Mouse (Mus musculus) liver, embryonic 13.5 days (tissue): ENCODE data around the gene Armh3. TPM values are rescaled to one million over a fixed set of nuclear protein-coding genes. Genes with fewer than 3 reads are reported as not detected.
"Not testable (repeated sequence)": the region's sequence is repeated elsewhere in the genome, so short reads cannot be mapped to it uniquely, and the experiment has no call there.

ENCODE experiments used
- ATAC-seq: fragments of 200-750 bp; cut with Nextera tagmentation; 2 replicates; pipeline ENCODE4 v1.8.0; 2017; ENCODE audit warnings: low read depth, mild to moderate bottlenecking, moderate number of reproducible peaks, moderate library complexity
- DNase-seq: peaks from one replicate; pipeline ENCODE4 v3.0.0; 2022
- H3K27ac ChIP-seq: fragments of 300-500 bp; sonication (generic); 2 replicates; pipeline ENCODE4 v1.5.1; 2015; ENCODE audit warnings: moderate library complexity, mild to moderate bottlenecking, inconsistent platforms
- H3K27me3 ChIP-seq: fragments of 300-500 bp; sonication (generic); 2 replicates; pipeline ENCODE4 v1.6.1; 2015; ENCODE audit warnings: mild to moderate bottlenecking, inconsistent platforms
- H3K36me3 ChIP-seq: fragments of 300-500 bp; sonication (generic); 2 replicates; pipeline ENCODE4 v1.6.1; 2015; ENCODE audit warnings: mild to moderate bottlenecking, inconsistent platforms
- H3K4me1 ChIP-seq: fragments of 300-500 bp; sonication (generic); replicated peaks from 2 replicates; pipeline ENCODE4 v1.6.1; 2015; ENCODE audit warnings: inconsistent platforms
- H3K4me2 ChIP-seq: fragments of 300-500 bp; sonication (generic); 2 replicates; pipeline ENCODE4 v1.6.1; 2015; ENCODE audit warnings: inconsistent platforms, mild to moderate bottlenecking, moderate library complexity
- H3K4me3 ChIP-seq: fragments of 300-500 bp; sonication (generic); replicated peaks from 2 replicates; pipeline ENCODE4 v1.5.1; 2015; ENCODE audit warnings: mild to moderate bottlenecking, inconsistent platforms
- H3K9ac ChIP-seq: fragments of 300-500 bp; sonication (generic); 2 replicates; pipeline ENCODE4 v1.6.1; 2015; ENCODE audit warnings: mild to moderate bottlenecking, inconsistent platforms
- H3K9me3 ChIP-seq: fragments of 300-500 bp; sonication (generic); replicated peaks from 2 replicates; pipeline ENCODE4 v1.6.1; 2016; ENCODE audit warnings: inconsistent platforms
- WGBS: fragments of 180-500 bp; shearing (Covaris S2); methylation state at CpG from one replicate; pipeline ENCODE4 v1.1.7; 2015; ENCODE audit not compliant: insufficient replicate concordance; 5-methylcytosine and 5-hydroxymethylcytosine counted together
- polyA plus RNA-seq: library from polyadenylated mRNA; unstranded; fragments of >200 nt; fragmentation: Nextera tagmentation; extraction: Ambion mirVana; gene quantifications from 2 replicates; pipeline ENCODE4 v1.2.1, GENCODE M21; 2015

Gene Armh3
- polyA plus RNA-seq, 1 experiment from 2014 or later = 4.3 TPM

- Histone ChIP-seq H3K9ac (no peak overlapping the region), H3K36me3 (peaks cover 14% of the 10 kb centered on the region), H3K9me3 (no peaks in the 10 kb centered on the region), H3K27me3 (peaks cover 6% of the 10 kb centered on the region; the same call in 1 of the 2 replicates), H3K4me3 (no peak overlapping the region), H3K4me2 (no peak overlapping the region), H3K27ac (no peak overlapping the region), H3K4me1 (peaks cover 32% of the 10 kb centered on the region)
- ATAC-seq = no peak
- WGBS = 82% methylated on average over 17 of the region's 17 CpGs
- no peak for DNase-seq
Measured at GRCm38 (mm10) chr19:46004814-46005466, 6.7 kb upstream of the Armh3 start.

GRCm38 (mm10) chr19:46003371-46004226, 5.3 kb upstream of the Armh3 start, which contains the start of gene Hps6:
TSS of gene Hps6 (plus strand) at chr19:46003508.
- Histone ChIP-seq H3K36me3 (peaks cover 14% of the 10 kb centered on the region), H3K27ac (peak within 1 kb of the TSS; percentile 31; the same call in 1 of the 2 replicates)

GRCm38 (mm10) chr19:46002279-46002678, 4.0 kb upstream of the Armh3 start:
- H3K4me1 ChIP-seq = peaks cover 47% of the 10 kb centered on the region
- peaks cover 12% of the 10 kb centered on the region for H3K36me3 ChIP-seq
- 63% methylated on average over 9 of the region's 9 CpGs for WGBS
- no peak overlapping the region for H3K9ac ChIP-seq
- no peak overlapping the region for H3K4me2 ChIP-seq
- no peak for DNase-seq
- H3K4me3 ChIP-seq = no peak overlapping the region
- no peaks in the 10 kb centered on the region for H3K9me3 ChIP-seq
- H3K27ac ChIP-seq = no peak overlapping the region
- H3K27me3 ChIP-seq = peaks cover 6% of the 10 kb centered on the region; the same call in 1 of the 2 replicates
- no peak for ATAC-seq

More at GRCm38 (mm10) chr19:46003371-46004226, 5.3 kb upstream of the Armh3 start, which contains the start of gene Hps6:
- H3K4me1 ChIP-seq = peaks cover 40% of the 10 kb centered on the region
- no peaks in the 10 kb centered on the region for H3K9me3 ChIP-seq
- H3K9ac ChIP-seq = peak within 1 kb of the TSS; percentile 79
- peak; percentile 93 for ATAC-seq
- 1% methylated on average over 70 of the region's 70 CpGs for WGBS
- H3K4me2 ChIP-seq = peak within 1 kb of the TSS; percentile 97
- H3K4me3 ChIP-seq = peak within 1 kb of the TSS; percentile 70
- DNase-seq = peak; percentile 88
- peaks cover 6% of the 10 kb centered on the region; the same call in 1 of the 2 replicates for H3K27me3 ChIP-seq

GRCm38 (mm10) chr19:45999378-45999777, 1.1 kb upstream of the Armh3 start:
- Histone ChIP-seq H3K9me3 (no peaks in the 10 kb centered on the region; the same call in 1 of the 2 replicates), H3K27ac (no peak overlapping the region), H3K36me3 (peaks cover 4% of the 10 kb centered on the region; the same call in 1 of the 2 replicates), H3K4me3 (no peak overlapping the region), H3K9ac (no peak overlapping the region), H3K27me3 (peaks cover 6% of the 10 kb centered on the region; the same call in 1 of the 2 replicates), H3K4me1 (peaks cover 37% of the 10 kb centered on the region), H3K4me2 (peak overlapping the region; percentile 83; the same call in 1 of the 2 replicates)
- DNase-seq (no peak), ATAC-seq (no peak)
- WGBS = 34% methylated on average over 1 of the region's 1 CpGs

GRCm38 (mm10) chr19:45998694-45999217, 468 bp upstream of the Armh3 start:
- Histone ChIP-seq H3K4me3 (peak overlapping the region; percentile 71), H3K27me3 (0 out of 2 replicates have a peak, but pooled peaks cover 3% of the 10 kb centered on the region), H3K27ac (no peak overlapping the region), H3K36me3 (peaks cover 5% of the 10 kb centered on the region; the same call in 1 of the 2 replicates), H3K4me1 (peaks cover 30% of the 10 kb centered on the region), H3K9ac (peak overlapping the region; percentile 81), H3K9me3 (no peaks in the 10 kb centered on the region; the same call in 1 of the 2 replicates), H3K4me2 (peak overlapping the region; percentile 83)
- ATAC-seq (no peak), DNase-seq (no peak)
- 9% methylated on average over 8 of the region's 8 CpGs for WGBS

- Histone ChIP-seq H3K9me3 (no peaks in the 10 kb centered on the region; the same call in 1 of the 2 replicates), H3K9ac (peak overlapping the region; percentile 81), H3K27me3 (no peaks in the 10 kb centered on the region), H3K36me3 (peaks cover 5% of the 10 kb centered on the region; the same call in 1 of the 2 replicates), H3K4me2 (peak overlapping the region; percentile 83), H3K4me1 (peaks cover 22% of the 10 kb centered on the region), H3K4me3 (peak overlapping the region; percentile 71), H3K27ac (peak overlapping the region; percentile 87)
- ATAC-seq = no peak
- DNase-seq = no peak
- WGBS = 41% methylated on average over 5 of the region's 5 CpGs
Measured at GRCm38 (mm10) chr19:45997365-45997764, 923 bp downstream of the Armh3 start.

- ATAC-seq = no peak
- H3K4me1 ChIP-seq = peaks cover 16% of the 10 kb centered on the region
- no peak overlapping the region for H3K4me3 ChIP-seq
- H3K4me2 ChIP-seq = no peak overlapping the region
- WGBS = 85% methylated on average over 13 of the region's 13 CpGs
- no peaks in the 10 kb centered on the region; the same call in 1 of the 2 replicates for H3K9me3 ChIP-seq
- peaks cover 5% of the 10 kb centered on the region; the same call in 1 of the 2 replicates for H3K36me3 ChIP-seq
- H3K27ac ChIP-seq = no peak overlapping the region
- no peaks in the 10 kb centered on the region for H3K27me3 ChIP-seq
- DNase-seq = no peak
- no peak overlapping the region for H3K9ac ChIP-seq
Measured at GRCm38 (mm10) chr19:45993981-45994737, 4.1 kb downstream of the Armh3 start.

GRCm38 (mm10) chr19:45993441-45993840, 4.8 kb downstream of the Armh3 start:
- WGBS = 85% methylated on average over 6 of the region's 6 CpGs
- not testable (repeated sequence) for ATAC-seq, H3K4me2 ChIP-seq, H3K27ac ChIP-seq, H3K9me3 ChIP-seq, H3K9ac ChIP-seq, H3K4me1 ChIP-seq, DNase-seq, H3K27me3 ChIP-seq, H3K4me3 ChIP-seq, H3K36me3 ChIP-seq

GRCm38 (mm10) chr19:45991171-45991570, 7.1 kb downstream of the Armh3 start:
- Histone ChIP-seq H3K4me3 (no peak overlapping the region), H3K4me2 (no peak overlapping the region), H3K36me3 (peaks cover 5% of the 10 kb centered on the region; the same call in 1 of the 2 replicates), H3K27ac (no peak overlapping the region), H3K4me1 (no peaks in the 10 kb centered on the region), H3K9me3 (no peaks in the 10 kb centered on the region; the same call in 1 of the 2 replicates), H3K9ac (no peak overlapping the region), H3K27me3 (no peaks in the 10 kb centered on the region)
- no peak for DNase-seq
- WGBS = 77% methylated on average over 3 of the region's 3 CpGs
- no peak for ATAC-seq

- 92% methylated on average over 3 of the region's 3 CpGs for WGBS
- DNase-seq (no peak), ATAC-seq (no peak)
Measured at GRCm38 (mm10) chr19:45988238-45988637, 10.1 kb downstream of the Armh3 start.

More at GRCm38 (mm10) chr19:45988238-45988637, 10.1 kb downstream of the Armh3 start:
- Histone ChIP-seq H3K9ac (no peak overlapping the region), H3K27me3 (no peaks in the 10 kb centered on the region), H3K4me2 (no peak overlapping the region), H3K36me3 (no peaks in the 10 kb centered on the region), H3K4me1 (no peaks in the 10 kb centered on the region), H3K27ac (no peak overlapping the region), H3K9me3 (no peaks in the 10 kb centered on the region), H3K4me3 (no peak overlapping the region)
